Mouse (Mus musculus) heart, adult 2 months (tissue): Measurements from ENCODE around the gene Cntln. TPM values are rescaled to one million over a fixed set of nuclear protein-coding genes. Genes with fewer than 3 reads are reported as not detected.

ENCODE experiments used
- DNase-seq, 2 experiments: peaks; one replicate each; pipeline ENCODE4 v3.0.0; 2021
- H3K27ac ChIP-seq: fragments of 200-600 bp; 2 replicates; pipeline ENCODE4 v1.8.1; 2022
- H3K27me3 ChIP-seq: fragments of 200-500 bp; 2 replicates; pipeline ENCODE4 v1.6.1; 2012; ENCODE audit warnings: mild to moderate bottlenecking, low read length, inconsistent platforms, mixed read lengths; ENCODE audit not compliant: control insufficient read depth, insufficient read depth
- H3K36me3 ChIP-seq: fragments of 200-500 bp; 2 replicates; pipeline ENCODE4 v1.6.1; 2012; ENCODE audit warnings: low read length, inconsistent platforms; ENCODE audit not compliant: control insufficient read depth, insufficient read depth
- H3K4me1 ChIP-seq: fragments of 200-500 bp; 2 replicates; pipeline ENCODE4 v1.6.1; 2011; ENCODE audit warnings: low read length; ENCODE audit not compliant: control insufficient read depth, insufficient read depth
- H3K4me3 ChIP-seq: fragments of 200-600 bp; 2 replicates; pipeline ENCODE4 v1.8.1; 2022
- H3K79me2 ChIP-seq: fragments of 200-500 bp; replicated peaks from 2 replicates; pipeline ENCODE4 v1.6.1; 2012; ENCODE audit warnings: mild to moderate bottlenecking, inconsistent platforms, low read length, moderate library complexity, mixed read lengths; ENCODE audit not compliant: control insufficient read depth, insufficient read depth
- H3K9ac ChIP-seq: fragments of 200-500 bp; 2 replicates; pipeline ENCODE4 v1.6.1; 2012; ENCODE audit warnings: low read depth, mild to moderate bottlenecking, control low read depth, inconsistent platforms, low read length, mixed read lengths
- CTCF ChIP-seq: fragments of 200-600 bp; IDR thresholded peaks from 2 replicates; pipeline ENCODE4 v1.8.1; 2022; ENCODE audit warnings: antibody characterized with exemption, mild to moderate bottlenecking, moderate library complexity
- EP300 ChIP-seq: fragments of 200-500 bp; IDR thresholded peaks from 2 replicates; pipeline ENCODE4 v1.6.1; 2011; ENCODE audit warnings: low read depth, low read length, control low read depth; ENCODE audit not compliant: insufficient read depth
- POLR2A ChIP-seq: fragments of 200-500 bp; IDR thresholded peaks from 2 replicates; pipeline ENCODE4 v1.6.1; 2011; ENCODE audit warnings: mild to moderate bottlenecking, low read depth, low read length, control low read depth; ENCODE audit not compliant: insufficient read depth
- WGBS: fragments of 180-500 bp; shearing (Covaris S2); methylation state at CpG from one replicate; pipeline ENCODE4 v1.1.7; 2018; 5-methylcytosine and 5-hydroxymethylcytosine counted together
- intact Hi-C: fragments of 180-260 bp; cut with DNase I; formaldehyde crosslinking; loops from one replicate; pipeline ENCODE4 v1.15.1; 2025
- polyA plus RNA-seq: library from polyadenylated mRNA; depleted of rRNA; stranded (reverse); fragments of >200 nt; gene quantifications from 2 replicates; pipeline ENCODE4 v1.2.3, GENCODE M21; 2012
- total RNA-seq, 2 experiments: library from RNA; stranded (reverse); gene quantifications; 2 replicates each; pipeline ENCODE4 v1.2.3; 2021

Cntln gene
- total and polyA plus RNA-seq, 3 experiments = 1.3 to 2.7 (median 1.9) TPM

- 82% methylated on average over 2 of the region's 2 CpGs for WGBS
- Histone ChIP-seq H3K9ac (no peak overlapping the region), H3K4me1 (no peaks in the 10 kb centered on the region), H3K4me3 (no peak overlapping the region), H3K79me2 (no peaks in the 10 kb centered on the region), H3K27ac (no peak overlapping the region), H3K27me3 (no peaks in the 10 kb centered on the region), H3K36me3 (no peaks in the 10 kb centered on the region)
- intact Hi-C loops = no loop called here
- TF ChIP-seq POLR2A (no peak), CTCF (no peak)
- no peak for DNase-seq
Observed at GRCm38 (mm10) chr4:84942651-84943050, 58.5 kb downstream of the Cntln start.

- TF ChIP-seq CTCF (no peak), EP300 (no peak), POLR2A (no peak)
- Histone ChIP-seq H3K36me3 (no peaks in the 10 kb centered on the region), H3K9ac (no peak overlapping the region), H3K79me2 (no peaks in the 10 kb centered on the region), H3K4me3 (no peak overlapping the region), H3K27ac (no peak overlapping the region), H3K27me3 (no peaks in the 10 kb centered on the region), H3K4me1 (no peaks in the 10 kb centered on the region)
- intact Hi-C loops = no loop called here
- 92% methylated on average over 4 of the region's 4 CpGs for WGBS
- DNase-seq = no peak
Observed at GRCm38 (mm10) chr4:84944100-84944499, 60.0 kb downstream of the Cntln start.

GRCm38 (mm10) chr4:84946450-84946849, 62.3 kb downstream of the Cntln start:
- no peak for TF ChIP-seq CTCF
- no peaks in the 10 kb centered on the region for H3K36me3 ChIP-seq
- H3K79me2 ChIP-seq = no peaks in the 10 kb centered on the region
- no peak overlapping the region for H3K27ac ChIP-seq
- H3K9ac ChIP-seq = no peak overlapping the region
- H3K27me3 ChIP-seq = no peaks in the 10 kb centered on the region
- no peak overlapping the region for H3K4me3 ChIP-seq
- intact Hi-C loops = no loop called here
- WGBS = 84% methylated on average over 3 of the region's 3 CpGs
- no peaks in the 10 kb centered on the region for H3K4me1 ChIP-seq
- no peak for DNase-seq

- H3K9ac ChIP-seq = no peak overlapping the region
- H3K79me2 ChIP-seq = no peaks in the 10 kb centered on the region
- WGBS = 43% methylated on average over 7 of the region's 7 CpGs
- H3K4me3 ChIP-seq = no peak overlapping the region
- H3K27me3 ChIP-seq = no peaks in the 10 kb centered on the region
- no peaks in the 10 kb centered on the region for H3K36me3 ChIP-seq
- H3K27ac ChIP-seq = no peak overlapping the region
- TF ChIP-seq POLR2A (no peak), CTCF (no peak), EP300 (no peak)
- no peak for DNase-seq
- intact Hi-C loops = no loop called here
- H3K4me1 ChIP-seq = no peaks in the 10 kb centered on the region
Observed at GRCm38 (mm10) chr4:84976875-84977646, 93.0 kb downstream of the Cntln start.

GRCm38 (mm10) chr4:84995520-84996348, 111.6 kb downstream of the Cntln start:
- Histone ChIP-seq H3K4me3 (no peak overlapping the region), H3K27me3 (no peaks in the 10 kb centered on the region), H3K36me3 (no peaks in the 10 kb centered on the region), H3K9ac (no peak overlapping the region), H3K27ac (no peak overlapping the region), H3K4me1 (no peaks in the 10 kb centered on the region), H3K79me2 (no peaks in the 10 kb centered on the region)
- TF ChIP-seq EP300 (no peak), CTCF (no peak), POLR2A (no peak)
- DNase-seq = no peak
- intact Hi-C loops = no loop called here
- 84% methylated on average over 10 of the region's 10 CpGs for WGBS

- Histone ChIP-seq H3K36me3 (no peaks in the 10 kb centered on the region), H3K4me1 (no peaks in the 10 kb centered on the region), H3K79me2 (no peaks in the 10 kb centered on the region), H3K9ac (no peak overlapping the region), H3K27ac (no peak overlapping the region), H3K27me3 (no peaks in the 10 kb centered on the region), H3K4me3 (no peak overlapping the region)
- no peak for TF ChIP-seq CTCF
- no peak for TF ChIP-seq POLR2A
- no peak for TF ChIP-seq EP300
- no peak for DNase-seq
- 78% methylated on average over 6 of the region's 6 CpGs for WGBS
- intact Hi-C loops = no loop called here
Observed at GRCm38 (mm10) chr4:85005581-85005980, 121.5 kb downstream of the Cntln start.
